Mouse (Mus musculus) E14TG2a.4 (cell line): ENCODE results near the gene Gtf2e1.

Experiments used
- H3K27me3 ChIP-seq: 2 replicates; pipeline ENCODE4 v1.6.1; 2014; ENCODE audit warnings: low read length, control low read depth; ENCODE audit not compliant: insufficient read depth
- H3K36me3 ChIP-seq: 2 replicates; pipeline ENCODE4 v1.6.1; 2014; ENCODE audit warnings: low read length, control low read depth; ENCODE audit not compliant: insufficient read depth
- H3K4me1 ChIP-seq: replicated peaks from 2 replicates; pipeline ENCODE4 v1.6.1; 2014; ENCODE audit warnings: low read depth, low read length, control low read depth
- H3K4me3 ChIP-seq: replicated peaks from 2 replicates; pipeline ENCODE4 v1.5.1; 2014; ENCODE audit warnings: mild to moderate bottlenecking, low read length
- H3K9me3 ChIP-seq: 2 replicates; pipeline ENCODE4 v1.6.1; 2014; ENCODE audit warnings: low read length, control low read depth
- CTCF ChIP-seq: conservative IDR thresholded peaks from 2 replicates; pipeline ENCODE4 v1.5.1; 2014; ENCODE audit warnings: low read length
- NANOG ChIP-seq: IDR thresholded peaks from 2 replicates; pipeline ENCODE4 v1.6.1; 2014; ENCODE audit warnings: borderline replicate concordance, low read length, mixed read lengths
- POU5F1 ChIP-seq: IDR thresholded peaks from 2 replicates; pipeline ENCODE4 v1.6.1; 2014; ENCODE audit warnings: low read length, borderline replicate concordance

Gtf2e1 gene

GRCm38 (mm10) chr16:37539611-37540580 lies at the start of gene Gtf2e1, which contains the start of gene Rabl3:
TSS of gene Gtf2e1 (minus strand) at chr16:37539789.
TSS of gene Rabl3 (plus strand) at chr16:37539885.
- no peaks in the 10 kb centered on the region for H3K9me3 ChIP-seq
- peaks cover 61% of the 10 kb centered on the region for H3K36me3 ChIP-seq
- H3K27me3 ChIP-seq = no peaks in the 10 kb centered on the region
- H3K4me3 ChIP-seq = peak within 1 kb of the TSS; percentile 96
- H3K4me1 ChIP-seq = peaks cover 42% of the 10 kb centered on the region
- no peak for TF ChIP-seq POU5F1
- TF ChIP-seq NANOG = no peak
- no peak for TF ChIP-seq CTCF

GRCm38 (mm10) chr16:37585129-37585563 lies 45.6 kb upstream of the Gtf2e1 start:
- no peak for TF ChIP-seq NANOG
- no peak for TF ChIP-seq POU5F1
- TF ChIP-seq CTCF = no peak
- no peaks in the 10 kb centered on the region for H3K9me3 ChIP-seq
- H3K36me3 ChIP-seq = no peaks in the 10 kb centered on the region
- peaks cover 24% of the 10 kb centered on the region for H3K27me3 ChIP-seq
- H3K4me1 ChIP-seq = peaks cover 13% of the 10 kb centered on the region
- no peak overlapping the region for H3K4me3 ChIP-seq

GRCm38 (mm10) chr16:37584218-37585035 lies 44.8 kb upstream of the Gtf2e1 start:
- H3K9me3 ChIP-seq = no peaks in the 10 kb centered on the region
- no peaks in the 10 kb centered on the region for H3K36me3 ChIP-seq
- peak overlapping the region; percentile 57 for H3K4me3 ChIP-seq
- peaks cover 13% of the 10 kb centered on the region for H3K4me1 ChIP-seq
- peaks cover 24% of the 10 kb centered on the region for H3K27me3 ChIP-seq
- TF ChIP-seq POU5F1 = no peak
- no peak for TF ChIP-seq NANOG
- TF ChIP-seq CTCF = no peak

GRCm38 (mm10) chr16:37583801-37584200 lies 44.2 kb upstream of the Gtf2e1 start:
- H3K9me3 ChIP-seq = no peaks in the 10 kb centered on the region
- peak overlapping the region; percentile 57; the same call in 1 of the 2 replicates for H3K4me3 ChIP-seq
- peaks cover 24% of the 10 kb centered on the region for H3K27me3 ChIP-seq
- TF ChIP-seq POU5F1 (no peak), NANOG (no peak), CTCF (no peak)
- H3K36me3 ChIP-seq = no peaks in the 10 kb centered on the region
- H3K4me1 ChIP-seq = peaks cover 13% of the 10 kb centered on the region

- H3K36me3 ChIP-seq = no peaks in the 10 kb centered on the region
- H3K9me3 ChIP-seq = no peaks in the 10 kb centered on the region
- peaks cover 13% of the 10 kb centered on the region for H3K4me1 ChIP-seq
- no peak overlapping the region for H3K4me3 ChIP-seq
- H3K27me3 ChIP-seq = peaks cover 24% of the 10 kb centered on the region
- TF ChIP-seq NANOG = no peak
- TF ChIP-seq POU5F1 = no peak
- no peak for TF ChIP-seq CTCF
Observed at GRCm38 (mm10) chr16:37583306-37583705, 43.7 kb upstream of the Gtf2e1 start.

- TF ChIP-seq NANOG = no peak
- TF ChIP-seq CTCF = no peak
- H3K9me3 ChIP-seq = no peaks in the 10 kb centered on the region
- peaks cover 13% of the 10 kb centered on the region for H3K4me1 ChIP-seq
- H3K4me3 ChIP-seq = no peak overlapping the region
- H3K36me3 ChIP-seq = no peaks in the 10 kb centered on the region
- peaks cover 23% of the 10 kb centered on the region for H3K27me3 ChIP-seq
Observed at GRCm38 (mm10) chr16:37581901-37582300, 42.3 kb upstream of the Gtf2e1 start.

- Histone ChIP-seq H3K27me3 (peaks cover 19% of the 10 kb centered on the region), H3K4me3 (no peak overlapping the region), H3K9me3 (no peaks in the 10 kb centered on the region), H3K36me3 (no peaks in the 10 kb centered on the region), H3K4me1 (peaks cover 13% of the 10 kb centered on the region)
- TF ChIP-seq POU5F1 (no peak), CTCF (no peak), NANOG (no peak)
Observed at GRCm38 (mm10) chr16:37580651-37581050, 41.1 kb upstream of the Gtf2e1 start.

- H3K36me3 ChIP-seq = no peaks in the 10 kb centered on the region
- TF ChIP-seq POU5F1 = no peak
- no peak for TF ChIP-seq CTCF
- no peak for TF ChIP-seq NANOG
- peaks cover 13% of the 10 kb centered on the region for H3K4me1 ChIP-seq
- H3K27me3 ChIP-seq = peaks cover 15% of the 10 kb centered on the region
- H3K9me3 ChIP-seq = no peaks in the 10 kb centered on the region
- no peak within 1 kb of the TSS for H3K4me3 ChIP-seq
Observed at GRCm38 (mm10) chr16:37579994-37580393, 40.4 kb upstream of the Gtf2e1 start, which contains the start of gene Hgd. TSS of gene Hgd (plus strand) at chr16:37580153.
